Mouse (Mus musculus) gastrocnemius, postnatal 10 days (tissue): ENCODE results near the gene Ephb1. TPM values are rescaled to one million over a fixed set of nuclear protein-coding genes. Genes with fewer than 3 reads are reported as not detected.

Experiments used
- DNase-seq: peaks from one replicate; pipeline ENCODE4 v3.0.0; 2021; ENCODE audit warnings: mixed read lengths
- total RNA-seq, 2 experiments: library from RNA; stranded (reverse); gene quantifications; 2 replicates each; pipeline ENCODE4 v1.2.3; 2021

Gene Ephb1
- total RNA-seq, 2 experiments from 2014 or later: 4.7 to 5.7 TPM

DNA sequence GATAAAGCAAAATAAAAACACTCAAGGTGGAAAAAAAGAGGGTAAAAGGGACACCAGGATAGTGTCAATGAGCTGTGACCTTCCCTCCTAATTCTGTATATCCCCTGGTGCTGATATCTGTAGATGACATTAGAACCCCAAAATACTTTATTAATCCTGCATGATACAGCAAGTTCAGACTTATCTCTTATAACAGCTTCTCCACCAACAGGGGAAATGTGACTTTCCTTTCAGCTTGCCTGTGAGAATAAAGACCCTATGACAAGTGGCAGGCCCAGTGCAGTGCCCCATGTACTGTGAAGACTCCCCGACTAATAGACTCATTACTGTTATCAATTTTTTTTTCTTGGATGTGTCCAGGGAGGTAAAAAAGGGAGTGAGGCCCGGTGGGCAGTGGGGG, 367.6 kb downstream of the Ephb1 start:
- no peak for DNase-seq

DNA sequence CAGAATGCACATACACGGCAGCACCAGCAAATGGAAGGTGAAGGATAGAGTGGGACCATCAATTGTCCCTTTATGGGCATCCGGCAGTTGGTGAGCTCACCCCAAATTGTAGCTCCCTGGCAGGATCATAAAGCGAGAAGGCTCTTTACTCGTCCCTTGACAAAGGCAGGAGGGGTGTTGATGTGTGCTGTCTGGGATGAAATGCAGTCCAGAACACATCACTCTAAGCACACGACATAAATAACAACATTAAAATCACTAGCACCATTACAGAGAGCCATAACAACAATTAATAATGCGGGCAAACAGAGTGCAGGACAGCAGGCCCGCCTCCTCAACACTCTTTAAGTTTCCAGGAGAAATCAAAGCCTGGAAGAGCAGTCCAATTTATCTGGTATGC, 372.1 kb downstream of the Ephb1 start:
- no peak for DNase-seq

DNA sequence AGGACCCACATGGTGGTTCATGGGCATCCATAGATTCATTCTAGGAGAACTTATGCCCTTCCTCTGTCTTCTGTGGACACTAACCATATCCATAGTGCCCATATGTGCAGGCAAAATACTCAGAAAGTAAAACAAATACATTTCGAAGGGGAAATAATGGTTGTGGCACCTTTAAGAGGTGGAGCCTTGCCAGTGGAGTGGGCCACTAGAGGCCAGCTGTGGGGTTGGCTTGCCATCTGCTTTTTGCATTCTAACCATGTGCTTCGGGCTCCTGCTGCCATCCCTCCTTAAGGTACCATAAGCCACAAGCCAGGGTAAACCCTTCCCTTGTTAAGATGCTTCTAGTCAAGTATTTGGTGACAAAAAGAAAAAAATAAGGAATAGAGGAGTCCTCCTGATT, 373.3 kb downstream of the Ephb1 start:
- no peak for DNase-seq

DNA sequence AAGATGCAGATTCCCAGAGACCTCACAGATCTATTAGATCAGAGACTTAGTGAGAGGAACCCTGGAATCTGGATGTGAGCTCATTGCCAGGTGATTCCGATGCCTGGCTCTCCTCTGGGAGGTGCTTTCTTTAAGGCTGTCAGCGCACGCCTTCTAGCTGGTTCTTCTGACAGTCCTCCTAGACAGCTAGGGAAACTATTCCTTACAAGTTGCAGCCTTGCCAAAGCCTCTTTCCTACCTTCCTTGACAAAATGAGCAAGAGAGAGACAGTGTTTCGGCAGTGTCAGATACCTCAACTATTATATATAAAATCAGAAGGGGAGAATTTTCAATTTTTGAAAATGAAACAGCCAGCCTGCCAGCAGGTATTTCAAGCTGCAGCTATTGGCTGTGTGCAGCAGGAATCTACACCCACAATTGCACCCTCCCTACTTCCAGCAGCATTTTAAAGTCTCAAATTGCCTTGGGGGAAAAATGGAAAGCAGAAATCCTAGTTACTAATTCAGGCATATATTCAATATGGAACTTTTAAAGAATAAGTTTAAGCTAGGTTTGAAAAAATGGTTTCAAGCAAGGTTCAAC, 377.5 kb downstream of the Ephb1 start:
- DNase-seq: no peak

DNA sequence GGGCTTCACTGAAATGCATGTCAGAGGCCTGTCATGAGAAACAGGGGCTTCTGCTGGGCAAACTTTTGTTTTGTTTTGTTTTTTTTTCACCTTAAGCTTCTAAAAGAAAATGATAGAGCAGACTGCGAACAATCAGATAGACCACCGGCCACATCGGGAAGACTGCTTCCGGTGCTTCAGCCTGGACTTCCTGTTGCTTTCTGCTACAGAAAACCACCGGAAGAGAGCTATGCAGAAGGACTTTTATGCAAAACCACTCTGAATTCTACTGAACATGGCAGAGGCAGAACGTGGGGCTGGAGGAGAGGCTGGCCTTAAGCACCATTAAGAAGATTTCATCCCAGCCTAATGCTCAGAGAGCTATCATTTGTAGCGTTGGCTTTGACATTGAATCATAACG, 382.2 kb downstream of the Ephb1 start:
- DNase-seq: no peak

DNA sequence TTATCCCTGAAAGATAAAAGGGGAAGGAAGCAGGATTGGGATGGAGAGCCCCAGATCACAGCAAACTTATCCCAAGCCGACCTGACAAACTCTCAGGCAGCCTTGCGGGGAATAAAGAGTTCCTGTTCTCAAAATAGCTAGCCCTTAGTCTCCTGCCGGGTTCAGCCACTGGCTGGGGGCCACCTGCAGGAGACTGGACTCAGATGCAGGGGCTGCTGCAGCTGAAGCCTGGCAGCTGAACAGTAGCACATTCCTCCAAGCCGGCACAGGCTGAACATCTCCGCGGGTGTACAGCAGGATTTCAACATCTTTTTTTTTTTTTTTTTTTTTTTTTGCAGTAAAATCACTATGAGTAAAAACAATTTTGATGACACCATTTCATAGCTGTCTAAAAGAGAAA, 382.7 kb downstream of the Ephb1 start:
- DNase-seq: no peak

DNA sequence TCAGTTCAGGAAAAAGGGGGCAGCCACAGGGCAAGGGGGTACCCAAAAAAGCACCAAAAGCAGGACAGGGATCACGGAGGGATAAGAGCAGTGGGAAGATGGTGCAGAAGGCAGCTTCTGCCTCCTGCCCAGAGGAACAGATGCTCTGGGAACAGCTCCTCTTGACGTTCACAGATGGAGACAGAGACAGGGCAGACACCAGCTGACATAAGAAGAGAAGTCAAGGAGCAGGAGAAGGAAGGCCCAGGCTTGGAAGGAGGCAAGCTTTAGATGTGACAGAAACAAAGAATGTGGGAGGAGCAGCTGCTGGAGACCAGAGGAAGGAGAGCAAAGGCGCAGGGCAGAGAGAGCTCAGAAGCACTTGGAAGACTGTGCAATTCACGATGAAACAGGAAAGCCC, 398.3 kb downstream of the Ephb1 start:
- no peak for DNase-seq

DNA sequence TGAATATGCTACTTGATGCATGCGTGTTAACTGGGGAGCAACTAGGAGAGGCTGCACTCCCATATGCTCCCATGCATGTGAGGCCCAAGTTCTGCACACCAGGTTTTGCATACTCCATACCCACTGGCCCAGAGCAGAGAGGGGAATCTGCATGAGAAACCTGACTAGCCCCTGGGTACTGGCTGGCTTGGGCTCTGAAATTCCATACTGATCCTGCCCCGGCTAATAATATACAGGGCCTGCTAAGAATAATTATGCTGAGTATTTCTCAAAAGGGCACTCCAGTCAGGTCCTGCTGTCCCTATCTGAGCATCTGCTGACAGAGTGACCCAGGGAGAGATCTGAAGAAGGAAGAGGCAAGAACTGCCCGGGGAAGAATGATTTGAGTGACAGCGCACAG, 400.0 kb downstream of the Ephb1 start:
- no peak for DNase-seq

DNA sequence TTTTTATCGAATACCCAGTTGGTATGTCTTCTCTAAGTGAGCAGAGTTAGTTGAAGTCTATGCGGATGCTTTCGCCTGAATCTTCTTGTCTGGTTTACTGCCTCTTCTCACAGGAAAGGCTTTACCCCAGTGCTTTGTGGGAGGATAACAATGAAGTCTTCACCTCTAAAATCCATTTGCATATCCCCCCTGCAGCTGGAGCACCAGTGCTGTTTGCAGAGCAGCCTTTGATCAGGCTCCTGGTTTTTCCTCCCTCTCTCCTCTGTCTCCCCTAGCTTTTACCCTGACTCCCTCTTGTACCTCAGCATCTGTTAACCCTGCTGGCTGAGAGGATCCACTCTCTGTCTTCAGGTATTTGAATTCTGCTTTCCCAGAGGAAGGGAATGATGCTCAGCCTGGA, 404.4 kb downstream of the Ephb1 start:
- no peak for DNase-seq

DNA sequence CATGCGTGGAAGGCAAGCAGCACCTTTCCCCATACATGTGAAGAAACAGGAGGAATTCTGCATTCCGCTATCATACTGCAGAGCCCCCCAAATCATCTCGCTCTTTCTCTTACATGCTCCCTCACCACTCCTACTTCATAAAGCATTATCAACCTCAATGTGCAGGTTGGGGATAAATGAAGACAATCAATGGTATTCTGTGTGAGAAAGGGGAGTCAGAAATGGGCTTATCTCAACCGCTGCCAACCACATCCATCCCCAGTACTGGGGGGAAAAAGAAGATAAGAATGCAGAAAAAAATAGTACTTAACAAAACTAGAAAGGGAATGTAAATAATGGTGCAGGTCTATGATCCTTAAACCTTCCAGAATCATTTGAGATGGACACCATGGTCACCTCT, 408.7 kb downstream of the Ephb1 start:
- no peak for DNase-seq

DNA sequence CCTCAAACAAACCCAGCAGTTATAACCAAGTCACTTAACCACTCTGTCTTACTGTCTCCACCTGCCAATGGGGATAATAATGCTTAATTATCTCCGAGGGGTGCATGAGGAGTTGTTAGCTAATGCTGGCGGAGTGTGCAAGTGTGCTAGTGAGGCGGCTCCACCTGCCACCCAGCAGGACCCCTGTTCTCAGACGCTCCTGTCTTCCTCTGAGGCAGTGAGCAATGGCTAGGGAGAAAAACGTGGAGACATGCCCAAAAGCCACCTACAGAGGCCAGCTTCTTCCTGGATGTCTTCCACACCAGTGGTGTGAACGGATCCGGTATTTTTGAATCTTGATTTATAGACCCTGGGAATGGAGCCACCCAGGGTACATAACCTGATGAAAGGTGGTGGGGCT, 409.2 kb downstream of the Ephb1 start:
- no peak for DNase-seq

DNA sequence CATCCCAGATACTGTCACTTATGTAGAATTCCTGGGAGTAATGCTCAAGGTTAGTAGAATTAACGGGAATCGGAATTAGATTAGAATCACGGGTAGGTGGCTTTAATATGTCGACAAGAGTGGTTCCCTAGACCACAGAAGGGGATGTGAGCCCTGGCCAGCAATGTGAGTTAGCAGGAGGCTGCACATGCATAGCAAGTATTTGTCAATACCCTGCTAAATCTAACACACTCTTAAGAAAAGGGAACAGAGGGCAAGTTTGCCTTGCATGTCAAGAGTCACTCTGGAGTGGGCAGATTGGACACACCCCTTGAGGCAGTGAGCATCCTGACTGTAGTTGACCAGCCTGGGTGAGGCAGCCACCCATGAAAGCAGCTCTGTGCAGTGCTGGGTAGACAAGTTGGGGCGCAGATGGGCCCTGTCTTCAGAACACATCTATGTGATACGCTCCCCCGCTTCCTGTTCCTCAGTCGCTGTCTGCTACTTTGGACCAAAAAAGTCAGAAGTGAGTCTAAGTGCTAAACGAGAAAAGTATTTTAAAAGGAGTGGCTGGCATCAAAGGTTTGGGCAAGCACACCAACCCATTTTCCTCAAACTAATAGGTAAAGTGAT, 412.3 kb downstream of the Ephb1 start:
- DNase-seq: no peak

DNA sequence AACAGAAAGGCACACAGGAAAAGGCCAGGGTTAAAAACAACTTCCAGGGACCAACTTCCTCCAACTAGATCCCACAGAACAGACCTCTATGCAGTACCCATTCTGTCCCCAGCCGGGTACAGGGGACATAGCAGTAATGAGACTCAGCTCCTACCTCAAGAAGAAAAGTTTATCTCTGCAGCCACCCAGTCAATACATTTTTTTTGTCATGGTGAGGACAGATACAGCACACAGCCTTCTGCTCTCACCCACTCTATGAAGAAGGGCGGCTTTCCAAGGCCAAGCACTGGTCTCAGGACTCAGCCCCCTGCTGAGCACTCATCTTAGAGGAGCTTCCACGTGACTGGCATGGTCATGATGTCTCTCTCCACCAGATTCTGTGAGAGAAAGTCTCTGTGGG, 414.3 kb downstream of the Ephb1 start:
- no peak for DNase-seq

DNA sequence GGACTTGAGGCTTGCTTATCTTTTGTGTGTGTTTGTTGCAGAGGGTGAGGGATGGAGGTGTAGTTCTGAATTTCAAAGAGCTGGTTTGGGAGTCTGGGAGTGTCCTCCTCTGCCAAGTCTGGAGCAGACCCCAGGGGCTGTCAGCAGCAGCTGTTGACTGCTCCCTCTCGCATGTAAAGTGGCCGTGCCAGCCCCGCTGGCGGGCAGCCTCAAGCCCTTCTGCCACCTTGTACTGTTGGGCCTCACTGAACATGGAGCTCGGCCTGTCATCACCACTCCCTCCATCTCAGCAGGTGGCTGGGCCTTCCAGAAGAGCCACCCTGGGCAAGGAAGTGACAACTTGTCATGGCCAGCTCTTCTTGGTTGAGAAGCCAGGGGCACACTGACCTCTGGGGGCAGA, 415.5 kb downstream of the Ephb1 start:
- DNase-seq: peak; percentile 18

DNA sequence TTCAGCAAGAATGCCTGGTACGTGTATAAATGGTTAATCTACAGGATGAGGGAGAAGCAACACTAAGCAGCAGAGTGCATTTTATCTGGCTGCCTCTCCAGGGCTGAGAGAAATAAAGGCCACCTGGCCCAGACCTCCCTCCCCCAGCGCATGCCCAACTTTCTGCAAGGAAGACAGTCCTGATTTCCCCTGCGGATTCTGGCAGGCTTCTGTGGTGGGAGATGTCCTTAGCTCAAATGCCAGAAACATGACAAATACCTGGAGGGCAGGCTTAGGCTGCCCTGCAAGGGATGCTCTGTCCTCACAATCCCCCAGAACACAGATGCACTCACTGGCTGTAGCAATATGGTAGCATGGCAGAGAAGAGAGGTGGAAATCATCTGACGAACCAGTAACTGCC, 416.4 kb downstream of the Ephb1 start:
- DNase-seq: no peak

DNA sequence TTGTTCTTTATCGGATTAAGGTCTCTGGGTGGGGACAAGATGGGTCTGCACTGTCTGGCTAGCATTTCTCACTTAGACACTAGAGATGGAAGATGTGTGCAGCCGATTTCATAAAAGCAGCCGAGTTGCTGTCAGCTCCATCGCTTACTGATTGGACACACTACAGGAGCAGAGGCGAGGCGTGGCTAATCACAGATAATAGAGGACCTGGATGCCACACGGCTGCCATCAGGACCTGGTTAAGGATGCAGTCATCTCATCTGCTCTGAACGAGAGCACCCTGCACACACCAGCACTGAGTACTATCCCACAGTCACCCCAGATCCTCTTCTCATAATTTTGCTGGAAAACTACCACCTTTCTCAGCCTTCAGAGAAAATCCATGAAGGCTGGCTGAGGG, 419.6 kb downstream of the Ephb1 start:
- DNase-seq: no peak

DNA sequence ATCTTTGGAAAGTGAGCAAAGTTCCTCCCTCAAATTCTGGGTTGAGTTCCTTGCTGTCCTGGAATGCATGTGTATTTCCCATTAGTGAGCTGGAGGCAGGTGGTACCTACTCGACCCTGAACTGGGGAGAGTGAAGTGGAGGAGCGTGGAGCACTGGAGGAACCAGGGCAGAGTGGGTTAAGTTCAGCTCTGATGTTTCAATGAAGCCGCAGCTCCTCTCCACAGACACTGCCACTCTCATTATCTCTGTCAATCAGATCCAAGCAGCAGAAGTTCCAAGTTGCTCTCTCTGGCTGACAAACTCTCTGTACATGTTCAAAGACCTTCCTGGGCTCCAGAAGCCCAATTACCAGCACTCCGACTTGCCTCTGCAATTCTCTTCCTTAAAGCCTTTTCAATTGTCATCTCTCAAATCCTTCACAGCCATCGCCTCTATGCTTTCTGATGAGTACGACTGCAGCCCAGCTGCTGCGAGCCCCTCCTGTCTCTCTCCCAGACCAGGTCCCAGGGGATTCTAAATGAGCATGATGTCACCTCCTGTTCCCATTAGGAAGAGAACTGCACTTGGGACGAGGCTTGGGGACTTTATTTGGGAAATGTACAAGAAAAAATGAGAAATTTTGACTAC, 420.4 kb downstream of the Ephb1 start:
- no peak for DNase-seq

DNA sequence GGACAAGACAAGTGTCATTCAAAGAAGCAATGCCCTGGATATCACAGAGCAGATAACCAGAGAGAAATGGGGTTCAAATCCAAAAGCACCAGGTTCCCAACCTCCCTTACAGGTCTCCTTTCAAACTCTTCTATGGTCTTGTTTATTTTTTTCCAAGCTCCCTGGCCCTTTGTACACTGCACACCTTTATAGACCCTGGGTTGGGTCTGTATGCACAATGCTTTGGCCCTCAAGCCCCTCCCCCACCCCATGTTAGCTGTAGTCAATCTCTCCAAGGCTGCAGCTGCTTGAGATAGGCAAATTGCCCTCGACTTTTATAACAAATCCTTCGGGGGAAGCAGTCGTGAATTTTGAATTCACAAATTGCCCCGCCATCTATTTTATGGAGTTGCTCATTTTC, 429.7 kb downstream of the Ephb1 start:
- no peak for DNase-seq

DNA sequence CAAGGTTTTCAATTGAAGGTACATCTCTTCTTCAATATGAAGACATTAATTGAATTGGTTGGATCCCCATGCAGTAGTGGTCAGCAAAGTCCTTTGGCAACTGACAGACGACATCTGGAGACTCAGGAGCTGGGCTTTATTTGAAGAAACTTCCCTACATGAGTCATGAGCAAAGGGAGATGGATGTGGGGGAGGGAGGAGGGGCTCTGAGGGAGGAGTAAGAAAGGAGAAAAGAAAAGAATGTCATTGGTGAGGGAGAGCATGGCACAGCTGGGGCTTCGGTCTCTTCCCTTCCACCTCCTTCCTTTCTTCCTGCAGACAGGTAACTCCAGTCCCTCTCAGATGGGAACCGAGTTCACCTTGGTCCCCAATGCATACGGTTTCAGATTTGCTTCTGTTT, 431.6 kb downstream of the Ephb1 start:
- DNase-seq: no peak

DNA sequence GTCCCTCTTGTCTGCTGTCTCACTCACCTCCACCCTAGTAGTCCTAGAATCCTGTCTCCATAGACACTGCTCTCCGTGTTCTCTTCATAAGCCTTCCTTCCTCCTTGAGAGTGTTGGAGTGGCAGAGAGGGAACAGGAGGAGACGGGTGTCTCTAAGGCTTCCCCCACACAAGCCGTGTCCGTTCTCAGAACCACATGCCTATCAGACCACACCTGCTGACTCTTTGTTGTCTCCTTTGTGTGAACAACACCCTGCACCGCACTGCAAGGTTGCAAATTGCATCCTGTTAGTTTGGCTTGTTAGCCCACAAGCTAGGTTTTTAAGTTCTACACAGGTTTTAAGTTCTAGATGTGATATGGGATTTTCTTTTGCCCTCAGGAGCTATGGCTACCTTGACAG, 435.2 kb downstream of the Ephb1 start:
- DNase-seq: no peak

DNA sequence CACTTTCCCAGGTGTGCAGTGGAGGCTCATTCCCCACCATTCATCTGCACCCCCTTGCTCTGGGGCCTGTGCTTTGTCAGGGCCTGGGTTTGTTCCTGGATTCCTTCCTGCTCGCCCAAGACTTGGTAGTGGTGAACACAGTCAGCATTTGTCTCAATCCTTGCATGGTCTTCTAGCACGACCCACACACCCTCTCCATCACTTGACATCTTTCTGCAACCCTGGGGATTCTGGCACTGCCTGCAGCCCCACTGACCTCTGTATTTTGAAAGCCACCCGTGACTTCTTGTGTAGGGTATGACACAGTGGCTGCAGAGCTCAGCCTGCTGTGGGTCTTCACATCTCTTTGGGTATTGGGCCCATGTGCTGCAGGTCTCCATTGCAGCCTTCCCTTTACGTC, 435.7 kb downstream of the Ephb1 start:
- no peak for DNase-seq

DNA sequence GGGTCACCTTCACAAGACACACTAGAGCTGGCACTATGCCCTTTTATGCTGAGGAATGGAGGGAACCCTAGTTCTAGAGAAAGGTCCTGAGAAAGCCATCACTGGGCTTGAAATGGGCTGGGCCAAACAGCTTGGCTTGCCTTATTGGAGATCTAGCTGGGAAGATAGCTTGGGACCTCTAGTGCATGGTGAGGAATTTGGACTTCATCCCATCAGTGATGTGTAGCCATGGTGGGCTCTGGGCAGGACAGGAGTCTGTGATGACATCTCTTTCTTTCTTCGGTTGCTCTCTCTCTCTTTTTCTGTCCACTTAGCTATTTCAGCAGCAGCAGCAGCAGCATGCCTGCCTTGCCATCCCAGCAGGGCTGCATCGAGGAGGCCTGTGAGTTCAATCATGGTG, 439.4 kb downstream of the Ephb1 start:
- no peak for DNase-seq

DNA sequence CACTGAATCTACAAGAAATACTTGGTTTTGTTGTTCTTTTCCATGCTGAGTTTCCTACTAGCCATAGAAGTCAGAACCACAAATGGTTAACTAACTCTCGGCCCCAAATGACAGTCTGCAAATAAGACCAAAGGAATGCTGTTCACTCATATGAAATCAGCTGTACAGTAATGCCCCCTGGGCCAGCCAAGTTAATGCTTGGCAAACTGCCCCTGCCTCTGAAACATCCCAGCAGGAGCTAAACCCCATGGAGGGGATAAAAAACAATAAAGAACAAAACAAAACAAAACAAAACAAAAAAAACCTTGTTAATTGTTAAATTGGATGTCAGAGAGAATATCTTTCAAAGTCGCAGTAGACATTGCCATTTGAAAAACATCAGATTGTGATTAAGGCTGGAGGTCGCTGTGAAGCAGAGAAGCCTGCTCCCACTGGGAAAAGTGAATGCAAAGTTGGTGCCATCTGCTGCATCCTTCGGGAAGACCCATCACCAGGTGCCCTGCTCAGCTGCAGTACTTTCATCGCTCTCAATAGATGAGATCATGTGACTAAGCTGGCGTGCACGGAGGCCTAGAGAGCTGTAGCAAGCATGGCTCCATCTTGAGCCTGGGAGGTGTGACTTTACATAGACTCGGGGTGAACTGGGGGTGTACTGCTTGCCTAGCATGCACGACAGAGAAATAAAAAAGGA, 443.2 kb downstream of the Ephb1 start:
- no peak for DNase-seq

DNA sequence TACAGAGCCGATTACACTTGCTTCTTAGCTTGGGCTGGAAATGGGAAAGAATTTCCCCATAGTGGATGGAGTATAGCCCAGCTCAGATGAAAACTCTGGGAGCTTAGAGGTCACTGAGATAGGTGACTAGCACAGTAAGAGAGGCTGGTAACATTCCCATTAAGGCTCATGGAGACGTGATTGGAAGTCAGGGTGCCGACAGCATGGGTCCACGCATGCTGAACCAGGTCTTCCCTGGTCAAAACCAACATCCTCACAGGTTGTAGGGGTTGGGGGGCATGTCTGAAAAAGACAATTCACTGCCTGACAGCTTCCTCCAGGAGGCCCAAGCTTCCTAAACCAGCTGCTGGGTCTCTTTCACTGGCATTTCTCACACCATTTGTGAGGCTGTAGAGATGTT, 445.0 kb downstream of the Ephb1 start:
- DNase-seq: no peak
